Mouse (Mus musculus) lung, postnatal 4 days (tissue): ENCODE results near the gene Loxl4.

Source experiments
- DNase-seq, 2 experiments: peaks; one replicate each; pipeline ENCODE4 v3.0.0; 2021

Loxl4 gene

GRCm38 (mm10) chr19:42612654-42613053, at the start of gene Loxl4:
Loxl4 (minus strand) TSS chr19:42612813.
- DNase-seq = peak; percentile 62 to 81

GRCm38 (mm10) chr19:42661430-42662164, 49.0 kb upstream of the Loxl4 start:
- peak in 1 of 2 experiments; percentile 24 for DNase-seq

GRCm38 (mm10) chr19:42660244-42660565, 47.6 kb upstream of the Loxl4 start:
- DNase-seq = no peak

- DNase-seq = peak; percentile 44 to 67
Observed at GRCm38 (mm10) chr19:42659354-42660243, 47.0 kb upstream of the Loxl4 start.

- DNase-seq = no peak
Observed at GRCm38 (mm10) chr19:42658435-42659135, 46.0 kb upstream of the Loxl4 start.

GRCm38 (mm10) chr19:42657769-42658168, 45.2 kb upstream of the Loxl4 start:
- no peak for DNase-seq

- DNase-seq = no peak
Observed at GRCm38 (mm10) chr19:42657306-42657705, 44.7 kb upstream of the Loxl4 start.

GRCm38 (mm10) chr19:42655006-42655405, 42.4 kb upstream of the Loxl4 start:
- peak; percentile 60 to 71 for DNase-seq

- no peak for DNase-seq
Observed at GRCm38 (mm10) chr19:42653091-42653490, 40.5 kb upstream of the Loxl4 start.

GRCm38 (mm10) chr19:42652425-42652824, 39.8 kb upstream of the Loxl4 start:
- DNase-seq = no peak

- DNase-seq = no peak
Observed at GRCm38 (mm10) chr19:42640211-42640610, 27.6 kb upstream of the Loxl4 start.

GRCm38 (mm10) chr19:42639544-42639943, 26.9 kb upstream of the Loxl4 start:
- DNase-seq = no peak

- DNase-seq = peak; percentile 30 to 78
Observed at GRCm38 (mm10) chr19:42638604-42639481, 26.2 kb upstream of the Loxl4 start.

GRCm38 (mm10) chr19:42636631-42637030, 24.0 kb upstream of the Loxl4 start:
- DNase-seq = peak in 1 of 2 experiments; percentile 15

- DNase-seq = no peak
Observed at GRCm38 (mm10) chr19:42633650-42634049, 21.0 kb upstream of the Loxl4 start.

GRCm38 (mm10) chr19:42632301-42632700, 19.7 kb upstream of the Loxl4 start:
- DNase-seq = no peak

- peak; percentile 44 to 56 for DNase-seq
Observed at GRCm38 (mm10) chr19:42631541-42631961, 18.9 kb upstream of the Loxl4 start.

GRCm38 (mm10) chr19:42628068-42628467, 15.5 kb upstream of the Loxl4 start:
- no peak for DNase-seq

GRCm38 (mm10) chr19:42613647-42614225, 1.1 kb upstream of the Loxl4 start:
- DNase-seq = no peak

- no peak for DNase-seq
Observed at GRCm38 (mm10) chr19:42613116-42613515, 503 bp upstream of the Loxl4 start.

- DNase-seq = no peak
Observed at GRCm38 (mm10) chr19:42611746-42612145, 867 bp downstream of the Loxl4 start.

GRCm38 (mm10) chr19:42609716-42610115, 2.9 kb downstream of the Loxl4 start:
- DNase-seq = no peak
